Mouse (Mus musculus): Measurements from ENCODE around the gene Pax2. TPM values are rescaled to one million over a fixed set of nuclear protein-coding genes. Genes with fewer than 3 reads are reported as not detected.

Pax2 gene
- polyA plus RNA-seq, 1 experiment, result not detected

GRCm38 (mm10) chr19:44746541-44747024 lies 9.3 kb upstream of the Pax2 start:
- Histone ChIP-seq H3K27me3 (ENCODE audit: control insufficient read depth) (peaks cover 100% of the 10 kb centered on the region), H3K9me3 (ENCODE audit: control insufficient read depth, low read length) (no peaks in the 10 kb centered on the region; the same call in 1 of the 2 replicates)
- TF ChIP-seq TAL1 (IDR thresholded peaks at IDR 0.05; ENCODE audit: low read length), result no peak
- TF ChIP-seq GATA1 (IDR thresholded peaks at IDR 0.05; ENCODE audit: low read length), result no peak

GRCm38 (mm10) chr19:44747471-44747870 lies 8.4 kb upstream of the Pax2 start:
- Histone ChIP-seq H3K27me3 (ENCODE audit: control insufficient read depth) (peaks cover 100% of the 10 kb centered on the region), H3K36me3 (ENCODE audit: control insufficient read depth) (no peaks in the 10 kb centered on the region), H3K4me3 (replicated peaks) (no peak overlapping the region), H3K4me1 (ENCODE audit: control insufficient read depth) (no peaks in the 10 kb centered on the region), H3K9me3 (ENCODE audit: control insufficient read depth, low read length) (no peaks in the 10 kb centered on the region; the same call in 1 of the 2 replicates)
- no peak for TF ChIP-seq GATA1 (IDR thresholded peaks at IDR 0.05; ENCODE audit: low read length)
- no peak for TF ChIP-seq TAL1 (IDR thresholded peaks at IDR 0.05; ENCODE audit: low read length)

More at GRCm38 (mm10) chr19:44746541-44747024, 9.3 kb upstream of the Pax2 start:
- H3K4me1 ChIP-seq (ENCODE audit: control insufficient read depth), result no peaks in the 10 kb centered on the region
- no peaks in the 10 kb centered on the region for H3K36me3 ChIP-seq (ENCODE audit: control insufficient read depth)
- H3K4me3 ChIP-seq (replicated peaks), result no peak overlapping the region

- Histone ChIP-seq H3K4me1 (ENCODE audit: control insufficient read depth) (no peaks in the 10 kb centered on the region), H3K27me3 (ENCODE audit: control insufficient read depth) (peaks cover 100% of the 10 kb centered on the region), H3K9me3 (ENCODE audit: control insufficient read depth, low read length) (no peaks in the 10 kb centered on the region; the same call in 1 of the 2 replicates), H3K36me3 (ENCODE audit: control insufficient read depth) (no peaks in the 10 kb centered on the region), H3K4me3 (replicated peaks) (no peak overlapping the region)
- no peak for TF ChIP-seq GATA1 (IDR thresholded peaks at IDR 0.05; ENCODE audit: low read length)
- no peak for TF ChIP-seq TAL1 (IDR thresholded peaks at IDR 0.05; ENCODE audit: low read length)
Observed at GRCm38 (mm10) chr19:44748271-44748670, 7.6 kb upstream of the Pax2 start.

- TF ChIP-seq GATA1 (IDR thresholded peaks at IDR 0.05; ENCODE audit: low read length) (no peak), TAL1 (IDR thresholded peaks at IDR 0.05; ENCODE audit: low read length) (no peak)
- H3K4me1 ChIP-seq (ENCODE audit: control insufficient read depth), result no peaks in the 10 kb centered on the region
- H3K27me3 ChIP-seq (ENCODE audit: control insufficient read depth), result peaks cover 100% of the 10 kb centered on the region
- no peaks in the 10 kb centered on the region for H3K36me3 ChIP-seq (ENCODE audit: control insufficient read depth)
- H3K9me3 ChIP-seq (ENCODE audit: control insufficient read depth, low read length), result no peaks in the 10 kb centered on the region; the same call in 1 of the 2 replicates
- H3K4me3 ChIP-seq (replicated peaks), result no peak overlapping the region
Observed at GRCm38 (mm10) chr19:44749061-44749990, 6.5 kb upstream of the Pax2 start.

- Histone ChIP-seq H3K36me3 (ENCODE audit: control insufficient read depth) (no peaks in the 10 kb centered on the region), H3K9me3 (ENCODE audit: control insufficient read depth, low read length) (no peaks in the 10 kb centered on the region; the same call in 1 of the 2 replicates), H3K27me3 (ENCODE audit: control insufficient read depth) (peaks cover 100% of the 10 kb centered on the region), H3K4me1 (ENCODE audit: control insufficient read depth) (no peaks in the 10 kb centered on the region), H3K4me3 (replicated peaks) (no peak overlapping the region)
- TF ChIP-seq GATA1 (IDR thresholded peaks at IDR 0.05; ENCODE audit: low read length) (no peak), TAL1 (IDR thresholded peaks at IDR 0.05; ENCODE audit: low read length) (no peak)
Observed at GRCm38 (mm10) chr19:44750051-44751041, 5.5 kb upstream of the Pax2 start.

- H3K4me1 ChIP-seq (ENCODE audit: control insufficient read depth), result no peaks in the 10 kb centered on the region
- H3K9me3 ChIP-seq (ENCODE audit: control insufficient read depth, low read length), result no peaks in the 10 kb centered on the region; the same call in 1 of the 2 replicates
- TF ChIP-seq TAL1 (IDR thresholded peaks at IDR 0.05; ENCODE audit: low read length), result no peak
- TF ChIP-seq GATA1 (IDR thresholded peaks at IDR 0.05; ENCODE audit: low read length), result no peak
- no peaks in the 10 kb centered on the region for H3K36me3 ChIP-seq (ENCODE audit: control insufficient read depth)
- H3K27me3 ChIP-seq (ENCODE audit: control insufficient read depth), result peaks cover 100% of the 10 kb centered on the region
- H3K4me3 ChIP-seq (replicated peaks), result no peak overlapping the region
Observed at GRCm38 (mm10) chr19:44751042-44751441, 4.8 kb upstream of the Pax2 start.

GRCm38 (mm10) chr19:44751551-44751950 lies 4.3 kb upstream of the Pax2 start:
- H3K4me3 ChIP-seq (replicated peaks), result no peak overlapping the region
- H3K9me3 ChIP-seq (ENCODE audit: control insufficient read depth, low read length), result no peaks in the 10 kb centered on the region; the same call in 1 of the 2 replicates
- H3K27me3 ChIP-seq (ENCODE audit: control insufficient read depth), result peaks cover 100% of the 10 kb centered on the region
- TF ChIP-seq GATA1 (IDR thresholded peaks at IDR 0.05; ENCODE audit: low read length) (no peak), TAL1 (IDR thresholded peaks at IDR 0.05; ENCODE audit: low read length) (no peak)
- H3K4me1 ChIP-seq (ENCODE audit: control insufficient read depth), result no peaks in the 10 kb centered on the region
- no peaks in the 10 kb centered on the region for H3K36me3 ChIP-seq (ENCODE audit: control insufficient read depth)

- TF ChIP-seq TAL1 (IDR thresholded peaks at IDR 0.05; ENCODE audit: low read length), result no peak
- no peak for TF ChIP-seq GATA1 (IDR thresholded peaks at IDR 0.05; ENCODE audit: low read length)
- H3K4me1 ChIP-seq (ENCODE audit: control insufficient read depth), result no peaks in the 10 kb centered on the region
- no peaks in the 10 kb centered on the region; the same call in 1 of the 2 replicates for H3K9me3 ChIP-seq (ENCODE audit: control insufficient read depth, low read length)
- peaks cover 100% of the 10 kb centered on the region for H3K27me3 ChIP-seq (ENCODE audit: control insufficient read depth)
- H3K4me3 ChIP-seq (replicated peaks), result no peak overlapping the region
- no peaks in the 10 kb centered on the region for H3K36me3 ChIP-seq (ENCODE audit: control insufficient read depth)
Observed at GRCm38 (mm10) chr19:44752056-44752940, 3.5 kb upstream of the Pax2 start.
